Mouse (Mus musculus): Measurements from ENCODE around the gene Myh14.

GRCm38 (mm10) chr7:44594291-44594690 is 76.4 kb downstream of the Myh14 start:
- no peak for TF ChIP-seq CTCF (IDR thresholded peaks at IDR 0.05; ENCODE audit: borderline replicate concordance, control insufficient read depth, extremely low read depth, insufficient read depth, low read length, poor library complexity)
- TF ChIP-seq POLR2A (IDR thresholded peaks at IDR 0.05; ENCODE audit: control insufficient read depth, extremely low read depth, insufficient read depth, low read length, poor library complexity): no peak

All from thymus, adult 2 months (tissue).